Mouse (Mus musculus) cortical plate, adult 2 months (tissue): ENCODE data around the gene Spdef.

Source experiments
- CTCF ChIP-seq: fragments of 200-500 bp; IDR thresholded peaks from 2 replicates; pipeline ENCODE4 v1.5.1; 2011; ENCODE audit warnings: mild to moderate bottlenecking, control low read depth, low read length; ENCODE audit not compliant: insufficient read depth; ENCODE audit errors: extremely low read depth
- POLR2A ChIP-seq: fragments of 200-500 bp; IDR thresholded peaks from 2 replicates; pipeline ENCODE4 v1.6.1; 2011; ENCODE audit warnings: mild to moderate bottlenecking, low read length, control low read depth; ENCODE audit not compliant: insufficient read depth; ENCODE audit errors: extremely low read depth

GRCm38 (mm10) chr17:27777823-27778222, 49.1 kb upstream of the Spdef start:
- TF ChIP-seq CTCF (no peak), POLR2A (no peak)
